Mouse (Mus musculus) kidney, postnatal 25 days (tissue): Measurements from ENCODE around the gene Zfp846.
A peak's percentile ranks its signal among the peaks of the same experiment; 100 is the strongest.
"Not testable (repeated sequence)": the region's sequence is repeated elsewhere in the genome, so short reads cannot be mapped to it uniquely, and the experiment has no call there.

ENCODE experiments used
- DNase-seq, 2 experiments: peaks; one replicate each; pipeline ENCODE4 v3.0.0; 2021; ENCODE audit warnings: mixed read lengths in 2 of 2

Zfp846 gene

GRCm38 (mm10) chr9:20581175-20581634, at the start of gene Zfp846:
TSS of gene Zfp846 (plus strand) at chr9:20581291.
- DNase-seq = peak; percentile 99 to 100

GRCm38 (mm10) chr9:20534326-20534926, 46.7 kb upstream of the Zfp846 start:
- DNase-seq = no peak

- no peak for DNase-seq
Observed at GRCm38 (mm10) chr9:20536598-20536997, 44.5 kb upstream of the Zfp846 start.

- DNase-seq = no peak
Observed at GRCm38 (mm10) chr9:20543496-20543895, 37.6 kb upstream of the Zfp846 start.

GRCm38 (mm10) chr9:20544070-20544821, 36.8 kb upstream of the Zfp846 start:
- peak; percentile 84 to 94 for DNase-seq

- DNase-seq = peak; percentile 38 to 42
Observed at GRCm38 (mm10) chr9:20545151-20545550, 35.9 kb upstream of the Zfp846 start.

- DNase-seq = no peak
Observed at GRCm38 (mm10) chr9:20551781-20552275, 29.3 kb upstream of the Zfp846 start.

- DNase-seq = no peak
Observed at GRCm38 (mm10) chr9:20552698-20553097, 28.4 kb upstream of the Zfp846 start.

- DNase-seq = no peak
Observed at GRCm38 (mm10) chr9:20562177-20562576, 18.9 kb upstream of the Zfp846 start.

- not testable (repeated sequence) for DNase-seq
Observed at GRCm38 (mm10) chr9:20565326-20566030, 15.6 kb upstream of the Zfp846 start.

- no peak for DNase-seq
Observed at GRCm38 (mm10) chr9:20571060-20571459, 10.0 kb upstream of the Zfp846 start.

- peak in 1 of 2 experiments; percentile 13 for DNase-seq
Observed at GRCm38 (mm10) chr9:20576591-20576990, 4.5 kb upstream of the Zfp846 start.

- no peak for DNase-seq
Observed at GRCm38 (mm10) chr9:20601270-20601669, 20.2 kb downstream of the Zfp846 start.

GRCm38 (mm10) chr9:20606269-20606668, 25.2 kb downstream of the Zfp846 start:
- DNase-seq = no peak

- peak; percentile 83 to 91 for DNase-seq
Observed at GRCm38 (mm10) chr9:20607100-20607974, 26.2 kb downstream of the Zfp846 start.

GRCm38 (mm10) chr9:20609831-20610464, 28.9 kb downstream of the Zfp846 start:
- DNase-seq = no peak

- no peak for DNase-seq
Observed at GRCm38 (mm10) chr9:20611976-20612375, 30.9 kb downstream of the Zfp846 start.

GRCm38 (mm10) chr9:20616685-20617084, 35.6 kb downstream of the Zfp846 start:
- DNase-seq = no peak

GRCm38 (mm10) chr9:20631332-20631731, 50.2 kb downstream of the Zfp846 start:
- DNase-seq = no peak

- not testable (repeated sequence) for DNase-seq
Observed at GRCm38 (mm10) chr9:20635676-20636075, 54.6 kb downstream of the Zfp846 start.

GRCm38 (mm10) chr9:20636256-20636655, 55.2 kb downstream of the Zfp846 start:
- no peak for DNase-seq

GRCm38 (mm10) chr9:20636790-20637189, 55.7 kb downstream of the Zfp846 start:
- no peak for DNase-seq
